Mouse (Mus musculus): ENCODE measurements at regions not wholly inside any gene's neighbourhood (a gene's known extent, or its start where the extent isn't known, plus 50 kb on each side); places are given as distances from the start of the nearest gene placed in this dataset.

GRCm38 (mm10) chr3:35688111-35688510, 65.8 kb upstream of the Atp11b start:
- in situ Hi-C loops (cut with MboI; ENCODE audit: low sequenced_read_pairs) = no loop called here

GRCm38 (mm10) chr3:35688781-35689180, 65.1 kb upstream of the Atp11b start:
- in situ Hi-C loops (cut with MboI; ENCODE audit: low sequenced_read_pairs) = no loop called here

DNA sequence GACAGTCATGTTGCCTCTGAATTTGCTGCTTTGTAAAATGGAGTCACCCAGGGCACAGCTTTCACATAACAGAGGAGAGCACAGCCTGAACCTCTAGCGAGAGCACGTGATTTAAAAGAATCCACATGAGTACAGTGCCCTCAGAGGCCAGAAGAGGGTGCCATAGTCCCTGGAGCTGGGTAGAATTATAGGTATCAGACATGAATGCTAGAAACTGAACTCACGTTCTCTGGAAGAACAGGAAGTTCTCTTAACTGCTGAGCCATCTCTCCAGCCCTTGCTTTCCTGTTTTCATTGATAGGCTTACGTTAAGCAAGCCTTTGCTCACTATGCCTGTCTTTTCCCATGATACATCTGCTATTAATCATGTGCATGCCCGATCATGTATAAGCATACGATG, 60.9 kb upstream of the Atp11b start:
- in situ Hi-C loops (cut with MboI; ENCODE audit: low sequenced_read_pairs) = loop anchor here (10.0 kb wide), 2 partner anchors 282 to 442 kb away; no protein-coding TSS in a partner anchor

GRCm38 (mm10) chr3:35693551-35693950, 60.4 kb upstream of the Atp11b start:
- in situ Hi-C loops (cut with MboI; ENCODE audit: low sequenced_read_pairs) = loop anchor here (10.0 kb wide), 2 partner anchors 281 to 441 kb away; no protein-coding TSS in a partner anchor

DNA sequence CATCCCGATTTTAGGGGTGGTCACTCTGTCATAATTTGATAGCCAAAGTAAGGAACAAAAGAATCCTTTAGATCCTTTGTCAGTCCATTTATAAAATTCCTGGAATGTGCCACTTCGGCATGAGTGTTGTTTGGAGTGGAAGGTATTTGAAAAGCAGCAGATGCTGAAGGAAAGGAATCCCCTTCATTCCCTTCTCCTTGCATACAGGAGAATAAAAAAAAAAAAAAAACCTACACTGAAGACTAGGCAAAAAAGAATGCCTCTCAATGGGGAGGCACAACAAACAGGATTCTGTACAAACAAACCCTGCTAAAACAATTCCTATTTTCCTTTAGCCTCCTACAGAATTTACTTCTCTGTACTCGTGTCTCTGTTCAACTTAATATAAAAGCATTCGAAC, 59.7 kb upstream of the Atp11b start:
- in situ Hi-C loops (cut with MboI; ENCODE audit: low sequenced_read_pairs) = loop anchor here (10.0 kb wide), 2 partner anchors 281 to 441 kb away; no protein-coding TSS in a partner anchor

DNA sequence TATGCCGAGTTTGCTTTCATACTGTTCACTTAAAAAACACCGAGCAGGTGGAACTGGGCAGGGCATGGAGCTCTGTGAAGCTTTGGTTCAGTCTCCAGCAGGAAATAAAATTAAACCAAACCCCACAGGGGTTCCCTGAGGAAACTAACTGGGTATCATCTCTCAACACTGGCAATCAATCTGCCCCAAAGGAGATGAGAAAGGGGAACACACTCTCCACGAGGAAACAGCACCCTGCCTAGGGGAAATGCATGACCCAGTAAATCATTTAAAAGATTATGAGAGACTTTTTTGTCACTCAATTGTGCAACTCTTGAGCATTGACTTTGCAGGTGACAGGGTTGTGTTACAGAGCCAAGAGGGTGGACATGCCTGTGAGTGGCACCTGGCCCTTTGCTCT, 58.0 kb upstream of the Atp11b start:
- in situ Hi-C loops (cut with MboI; ENCODE audit: low sequenced_read_pairs) = loop anchor here (10.0 kb wide), 2 partner anchors 279 to 439 kb away; no protein-coding TSS in a partner anchor

DNA sequence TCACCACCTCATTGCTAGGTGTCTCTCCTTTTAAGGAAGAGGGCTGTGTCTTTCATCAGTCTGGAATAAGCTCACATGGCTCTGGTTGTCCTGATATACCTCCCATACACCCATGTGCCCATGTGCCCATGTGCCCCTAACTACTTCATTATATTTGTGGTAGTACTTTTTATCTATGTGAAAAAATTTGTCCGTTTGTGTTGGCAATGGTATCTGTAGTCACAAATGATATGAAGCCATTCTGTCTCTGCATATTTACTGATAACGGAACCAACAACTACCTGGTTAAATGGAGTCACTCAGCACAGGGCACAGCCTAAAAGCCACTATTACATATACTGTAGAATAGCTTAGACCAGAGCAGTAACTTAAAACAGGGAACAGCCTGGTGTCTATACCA, 54.6 kb upstream of the Atp11b start:
- in situ Hi-C loops (cut with MboI; ENCODE audit: low sequenced_read_pairs) = loop anchor here (10.0 kb wide), 2 partner anchors 276 to 436 kb away; no protein-coding TSS in a partner anchor

DNA sequence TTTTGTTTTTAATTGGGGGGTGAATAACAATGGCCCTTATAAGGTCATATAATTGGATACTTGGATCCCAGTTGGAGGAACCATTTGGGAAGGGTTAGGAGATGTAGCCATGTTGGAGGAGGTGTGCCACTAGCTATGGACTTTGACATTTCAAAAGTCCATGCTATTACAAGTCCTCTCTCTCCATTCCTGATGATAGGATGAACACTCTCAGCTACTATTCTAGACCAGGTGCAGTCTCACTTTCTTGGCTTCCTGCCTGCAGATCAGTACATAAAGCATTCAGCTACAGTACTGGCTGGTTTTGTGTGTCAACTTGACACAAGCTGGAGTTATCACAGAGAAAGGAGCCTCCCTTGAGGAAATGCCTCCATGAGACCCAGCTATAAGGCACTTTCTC, 53.9 kb upstream of the Atp11b start:
- in situ Hi-C loops (cut with MboI; ENCODE audit: low sequenced_read_pairs) = loop anchor here (10.0 kb wide), 2 partner anchors 275 to 435 kb away; no protein-coding TSS in a partner anchor

GRCm38 (mm10) chr3:35703528-35704327, 50.2 kb upstream of the Atp11b start:
- in situ Hi-C loops (cut with MboI; ENCODE audit: low sequenced_read_pairs) = no loop called here

Data from CH12F3 (cell line).